Mouse (Mus musculus) embryo, embryonic 9.5 days (tissue): Measurements from ENCODE around the gene 1700025G04Rik.

Source experiments
- DNase-seq: peaks from one replicate; pipeline ENCODE4 v3.0.0-alpha.2; 2017; ENCODE audit errors: extremely low spot score

Gene 1700025G04Rik

GRCm38 (mm10) chr1:152033731-152034130, 56.2 kb downstream of the 1700025G04Rik start:
- no peak for DNase-seq

GRCm38 (mm10) chr1:152032144-152032543, 57.8 kb downstream of the 1700025G04Rik start:
- DNase-seq, result no peak

- DNase-seq, result no peak
Measured at GRCm38 (mm10) chr1:152030546-152030945, 59.4 kb downstream of the 1700025G04Rik start.

GRCm38 (mm10) chr1:152028718-152029117, 61.2 kb downstream of the 1700025G04Rik start:
- no peak for DNase-seq

- DNase-seq, result no peak
Measured at GRCm38 (mm10) chr1:152026762-152027161, 63.2 kb downstream of the 1700025G04Rik start.

- DNase-seq, result no peak
Measured at GRCm38 (mm10) chr1:152025308-152025707, 64.6 kb downstream of the 1700025G04Rik start.

- DNase-seq, result no peak
Measured at GRCm38 (mm10) chr1:152024019-152024787, 65.7 kb downstream of the 1700025G04Rik start.

- DNase-seq, result no peak
Measured at GRCm38 (mm10) chr1:152020812-152021211, 69.1 kb downstream of the 1700025G04Rik start.

- no peak for DNase-seq
Measured at GRCm38 (mm10) chr1:152020070-152020469, 69.9 kb downstream of the 1700025G04Rik start.

GRCm38 (mm10) chr1:152019196-152019595, 70.7 kb downstream of the 1700025G04Rik start:
- peak; percentile 17 for DNase-seq

- DNase-seq, result no peak
Measured at GRCm38 (mm10) chr1:152018322-152018721, 71.6 kb downstream of the 1700025G04Rik start.

GRCm38 (mm10) chr1:152016663-152017062, 73.3 kb downstream of the 1700025G04Rik start:
- DNase-seq, result no peak

GRCm38 (mm10) chr1:152015555-152016125, 74.3 kb downstream of the 1700025G04Rik start:
- no peak for DNase-seq

GRCm38 (mm10) chr1:152011741-152012140, 78.2 kb downstream of the 1700025G04Rik start:
- no peak for DNase-seq

- DNase-seq, result no peak
Measured at GRCm38 (mm10) chr1:152010251-152010980, 79.5 kb downstream of the 1700025G04Rik start.

GRCm38 (mm10) chr1:152008473-152008991, 81.4 kb downstream of the 1700025G04Rik start:
- no peak for DNase-seq

- DNase-seq, result no peak
Measured at GRCm38 (mm10) chr1:152006529-152006928, 83.4 kb downstream of the 1700025G04Rik start.

- no peak for DNase-seq
Measured at GRCm38 (mm10) chr1:152004509-152004908, 85.4 kb downstream of the 1700025G04Rik start.

- no peak for DNase-seq
Measured at GRCm38 (mm10) chr1:152000461-152000860, 89.5 kb downstream of the 1700025G04Rik start.

GRCm38 (mm10) chr1:151999424-151999842, 90.5 kb downstream of the 1700025G04Rik start:
- DNase-seq, result no peak

GRCm38 (mm10) chr1:151998721-151999206, 91.2 kb downstream of the 1700025G04Rik start:
- DNase-seq, result no peak

- no peak for DNase-seq
Measured at GRCm38 (mm10) chr1:151997591-151997990, 92.3 kb downstream of the 1700025G04Rik start.
